Mouse (Mus musculus) T-helper 17 cell (primary cell): ENCODE measurements around the gene Olfr1202.

ENCODE experiments used
- in situ Hi-C, 2 experiments: fragments of 300-600 bp; cut with MboI, MseI; formaldehyde crosslinking; loops; 1 replicate in 1 of 2; 2 replicates in 1 of 2; pipeline ENCODE4 v1.15.1; 2025; ENCODE audit warnings: high pct_unique_total_duplicates in 2 of 2

Gene Olfr1202

GRCm38 (mm10) chr2:88814196-88814595, at the start of gene Olfr1202:
Gene Olfr1202 (plus strand): TSS chr2:88814496.
- in situ Hi-C loops = no loop called here

- in situ Hi-C loops = no loop called here
These were observed 43.9 kb upstream of the Olfr1202 start, which contains the start of gene Olfr1200 for GRCm38 (mm10) chr2:88770388-88770787. Gene Olfr1200 (minus strand): TSS chr2:88770488.

- in situ Hi-C loops = no loop called here
These were observed 21.6 kb upstream of the Olfr1202 start, which contains the start of gene Olfr1201 for GRCm38 (mm10) chr2:88792736-88793135. Gene Olfr1201 (plus strand): TSS chr2:88793036.

- in situ Hi-C loops = no loop called here
These were observed 15.1 kb downstream of the Olfr1202 start, which contains the start of gene Olfr1205 for GRCm38 (mm10) chr2:88829437-88829836. Gene Olfr1205 (plus strand): TSS chr2:88829737.

- in situ Hi-C loops = no loop called here
These were observed 24.2 kb downstream of the Olfr1202 start for GRCm38 (mm10) chr2:88838477-88838876.

GRCm38 (mm10) chr2:88848992-88849391, 34.7 kb downstream of the Olfr1202 start, which contains the start of gene Olfr1204:
Gene Olfr1204 (plus strand): TSS chr2:88849292.
- in situ Hi-C loops = no loop called here

- in situ Hi-C loops = no loop called here
These were observed 48.6 kb downstream of the Olfr1202 start, which contains the start of gene Olfr1206 for GRCm38 (mm10) chr2:88862931-88863330. Gene Olfr1206 (plus strand): TSS chr2:88863231.
